Comparison of ENCODE assay signal across 9 mouse cellular contexts in genomic region chr9:66157958-66158830, GRCm38 (mm10). TPM values are rescaled to one million over a fixed set of nuclear protein-coding genes. Genes with fewer than 3 reads are reported as not detected.
DNase-seq lines count a peak whose midpoint lies in the region; ATAC-seq lines count a peak whose summit lies in the region.
"Had no signal": no experiment of that assay in that cellular context is flagged by ENCODE, and none has a peak within 500 bp of the region (broad histone marks: within the 10 kb centered on the region; RNA-seq: fewer than 3 reads in every experiment).

Dapk2 (plus strand) TSS chr9:66158223.

- H3K9ac ChIP-seq in hindbrain, embryonic 13.5 days = 0 out of 2 replicates have a peak within 1 kb of the TSS, but pooled peaks have one; percentile 46

- DNase-seq in Muller cell, postnatal 12 days (ENCODE audit: inconsistent ontology term) = peak; percentile 81
- DNase-seq in cerebellum, postnatal 10 days = peak; percentile 74 to 78
- peak; percentile 22 to 26 for DNase-seq in frontal cortex, postnatal 25 days (ENCODE audit: low spot score in 2 of 2)
- DNase-seq in layer of hippocampus, postnatal 36 days = peak; percentile 57 to 60
- DNase-seq in lung, postnatal 25 days (ENCODE audit: low spot score) = peak; percentile 85
- DNase-seq in retina, embryonic 14.5 days (ENCODE audit: low spot score) = peak; percentile 83
- peak; percentile 80 for DNase-seq in thymus, postnatal 4 days

- H3K36me3 ChIP-seq in hindbrain, embryonic 13.5 days = no peaks in the 10 kb centered on the region

- H3K9me3 ChIP-seq in hindbrain, embryonic 13.5 days = no peaks in the 10 kb centered on the region

- 2% methylated on average over 51 of the region's 58 CpGs for WGBS in hindbrain, embryonic 13.5 days

- H3K27me3 ChIP-seq in hindbrain, embryonic 13.5 days = peaks cover 36% of the 10 kb centered on the region

- no peak for ATAC-seq in hindbrain, embryonic 13.5 days (ENCODE audit: low FRiP score)

- peaks cover 8% of the 10 kb centered on the region for H3K4me1 ChIP-seq in hindbrain, embryonic 13.5 days (replicated peaks)

- no peak within 1 kb of the TSS for H3K27ac ChIP-seq in hindbrain, embryonic 13.5 days
- H3K27ac ChIP-seq: macrophage had no signal

- H3K4me3 ChIP-seq in hindbrain, embryonic 13.5 days = peak within 1 kb of the TSS; percentile 36

- H3K4me2 ChIP-seq in hindbrain, embryonic 13.5 days = peak within 1 kb of the TSS; percentile 52

RNA-seq across cellular contexts. Expression of gene Dapk2, which starts in this region (rescaled TPM):
- polyA plus RNA-seq in hindbrain, embryonic 13.5 days (2015; fragmentation: Nextera tagmentation; extraction: Ambion mirVana) = 1.4 and 1.5 TPM in 2 replicates
- total RNA-seq in layer of hippocampus, postnatal 36 days (2021) = under 1 TPM; 0.90 to 0.91 TPM

Comparison
In these comparisons a context has a peak if more than half of its experiments do, and no peak if none do; other contexts are left out.
1. Peak in DNase-seq in layer of hippocampus, postnatal 36 days; RNA of the gene not detected or under 1 TPM.
2. DNase-seq: peak in every context shown above with its lines; median percentile 85 in lung, postnatal 25 days; 83 in retina, embryonic 14.5 days; 81 in Muller cell, postnatal 12 days; 80 in thymus, postnatal 4 days; 76 in cerebellum, postnatal 10 days; 58 in layer of hippocampus, postnatal 36 days; 24 in frontal cortex, postnatal 25 days.